8 mouse cellular contexts compared by ENCODE assay signal in genomic region chr15:52161568-52162316, GRCm38 (mm10).
A peak's percentile ranks its signal among the peaks of the same experiment; 100 is the strongest.
DNase-seq lines count a peak whose midpoint lies in the region; ATAC-seq and TF ChIP-seq lines count a peak whose summit lies in the region.

No protein-coding gene starts in this region.

- TF ChIP-seq CTCF in liver, adult 2 months (IDR thresholded peaks at IDR 0.05; ENCODE audit: low read depth, low read length): no peak

- no peak for DNase-seq in lung, postnatal 25 days (ENCODE audit: low spot score)
- DNase-seq in cerebellum, adult 9-10 months: peak; percentile 91
- DNase-seq in forebrain, embryonic 14.5 days (ENCODE audit: low spot score): peak; percentile 72
- DNase-seq in liver, adult 2 months (ENCODE audit: extremely low read depth, low read depth, low spot score): no peak
- peak; percentile 86 for DNase-seq in retina, postnatal 1 day
- DNase-seq in ovary, postnatal 14 days (ENCODE audit: low spot score): no peak
- no peak for DNase-seq in kidney, adult 18-20 months

- no peaks in the 10 kb centered on the region for H3K36me3 ChIP-seq in lung, embryonic 15.5 days
- H3K36me3 ChIP-seq in forebrain, embryonic 14.5 days (ENCODE audit: control insufficient read depth, insufficient read depth, low read length): no peaks in the 10 kb centered on the region
- no peaks in the 10 kb centered on the region for H3K36me3 ChIP-seq in liver, adult 2 months (ENCODE audit: control insufficient read depth, insufficient read depth, low read length)

- no peaks in the 10 kb centered on the region for H3K9me3 ChIP-seq in lung, embryonic 15.5 days
- H3K9me3 ChIP-seq in forebrain, embryonic 14.5 days (replicated peaks; ENCODE audit: control insufficient read depth, low read length): no peaks in the 10 kb centered on the region

- peaks cover 13% of the 10 kb centered on the region for H3K4me1 ChIP-seq in lung, embryonic 15.5 days
- peaks cover 13% of the 10 kb centered on the region for H3K4me1 ChIP-seq in forebrain, embryonic 14.5 days (ENCODE audit: control insufficient read depth, insufficient read depth, low read length)
- H3K4me1 ChIP-seq in liver, adult 2 months (ENCODE audit: control insufficient read depth, insufficient read depth, low read length): peaks cover 5% of the 10 kb centered on the region; the same call in 1 of the 2 replicates

- no peak for ATAC-seq in lung, embryonic 15.5 days (ENCODE audit: borderline replicate concordance, extremely low read depth, low FRiP score, low TSS enrichment)
- ATAC-seq in forebrain, embryonic 14.5 days: peak; percentile 69

- WGBS in lung, embryonic 15.5 days: 13% methylated on average over 19 of the region's 19 CpGs
- WGBS in forebrain, embryonic 14.5 days: 22% methylated on average over 19 of the region's 19 CpGs
- 22% methylated on average over 19 of the region's 19 CpGs for whole genome bisulfite sequencing in liver, adult 2 months

- H3K9ac ChIP-seq in lung, embryonic 15.5 days: no peak overlapping the region
- peak overlapping the region; percentile 46; the same call in 1 of the 2 replicates for H3K9ac ChIP-seq in forebrain, embryonic 14.5 days (ENCODE audit: low read length)
- no peak overlapping the region for H3K9ac ChIP-seq in liver, adult 2 months (ENCODE audit: low read depth, low read length)

- no peaks in the 10 kb centered on the region for H3K27me3 ChIP-seq in lung, embryonic 15.5 days
- H3K27me3 ChIP-seq in forebrain, embryonic 14.5 days (replicated peaks; ENCODE audit: control insufficient read depth, insufficient read depth, low read length): no peaks in the 10 kb centered on the region
- H3K27me3 ChIP-seq in liver, adult 2 months (ENCODE audit: control insufficient read depth, insufficient read depth, low read length): no peaks in the 10 kb centered on the region

- H3K4me3 ChIP-seq in lung, embryonic 15.5 days: no peak overlapping the region
- H3K4me3 ChIP-seq in forebrain, embryonic 14.5 days (ENCODE audit: low read depth, low read length): no peak overlapping the region
- no peak overlapping the region; the same call in 1 of the 2 replicates for H3K4me3 ChIP-seq in liver, adult 2 months (ENCODE audit: insufficient read depth, low read depth, low read length)

- no peak overlapping the region for H3K27ac ChIP-seq in lung, embryonic 15.5 days
- H3K27ac ChIP-seq in forebrain, embryonic 14.5 days (ENCODE audit: low read depth, low read length): peak overlapping the region; percentile 53
- H3K27ac ChIP-seq in liver, adult 2 months (replicated peaks; ENCODE audit: insufficient read depth, low read depth, low read length): peak overlapping the region; percentile 50; the same call in 1 of the 2 replicates

- 0 out of 2 replicates have a peak overlapping the region, but pooled peaks have one; percentile 16 for H3K4me2 ChIP-seq in lung, embryonic 15.5 days
- H3K4me2 ChIP-seq in forebrain, embryonic 14.5 days (ENCODE audit: low read length): peak overlapping the region; percentile 17

- TF ChIP-seq POLR2A in liver, adult 2 months (IDR thresholded peaks at IDR 0.05; ENCODE audit: extremely low read depth, insufficient read depth, low read length): no peak

- H3K79me2 ChIP-seq in liver, adult 2 months (ENCODE audit: control insufficient read depth, insufficient read depth, low read length): no peaks in the 10 kb centered on the region

Comparison
In these comparisons a context has a peak if more than half of its experiments do, and no peak if none do; other contexts are left out.
1. DNase-seq: peak in cerebellum, adult 9-10 months (single experiment), forebrain, embryonic 14.5 days (single experiment) and retina, postnatal 1 day (single experiment); none in lung, postnatal 25 days (single experiment), liver, adult 2 months (single experiment), ovary, postnatal 14 days (single experiment) and kidney, adult 18-20 months (single experiment).